Mouse (Mus musculus) layer of hippocampus, adult 9-10 months (tissue): ENCODE measurements around the gene Banp.

Experiments
- DNase-seq: peaks from one replicate; pipeline ENCODE4 v3.0.0; 2022; ENCODE audit warnings: low spot score

Gene Banp

DNA sequence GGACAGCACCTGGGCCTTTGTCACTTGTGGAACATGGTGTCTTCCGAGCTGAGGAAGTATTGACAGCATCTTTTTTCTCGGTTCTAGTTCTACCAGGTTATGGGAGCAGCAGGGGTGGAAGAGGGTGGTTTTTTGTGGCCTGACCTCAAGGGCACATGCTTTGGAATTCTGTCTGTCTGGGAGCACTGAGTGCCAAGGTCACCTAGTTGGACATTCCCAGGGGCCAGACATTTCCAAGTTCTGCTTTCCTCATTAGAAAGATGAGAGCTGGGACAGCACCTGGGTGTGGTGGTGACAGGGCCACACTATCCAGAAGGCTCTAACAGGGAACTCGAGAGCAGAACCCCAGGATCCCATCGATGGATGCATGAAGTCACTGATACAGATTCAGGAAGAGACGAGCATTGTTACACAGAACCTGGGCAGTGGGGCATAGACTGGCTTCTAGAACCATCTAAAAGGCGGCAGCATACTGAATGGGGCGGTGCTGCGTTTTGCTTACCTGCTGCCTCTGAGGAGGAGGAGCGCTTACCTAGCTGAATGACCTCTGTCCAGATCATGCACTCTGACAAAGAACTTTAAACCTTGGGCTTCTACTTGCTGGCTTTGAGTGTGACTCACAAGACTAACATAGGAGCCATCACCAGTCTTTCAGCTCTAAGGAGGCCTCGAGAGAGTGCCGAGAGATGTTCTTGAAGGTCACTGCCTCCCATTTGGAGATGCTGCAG is 31.4 kb downstream of the Banp start:
- DNase-seq: no peak

DNA sequence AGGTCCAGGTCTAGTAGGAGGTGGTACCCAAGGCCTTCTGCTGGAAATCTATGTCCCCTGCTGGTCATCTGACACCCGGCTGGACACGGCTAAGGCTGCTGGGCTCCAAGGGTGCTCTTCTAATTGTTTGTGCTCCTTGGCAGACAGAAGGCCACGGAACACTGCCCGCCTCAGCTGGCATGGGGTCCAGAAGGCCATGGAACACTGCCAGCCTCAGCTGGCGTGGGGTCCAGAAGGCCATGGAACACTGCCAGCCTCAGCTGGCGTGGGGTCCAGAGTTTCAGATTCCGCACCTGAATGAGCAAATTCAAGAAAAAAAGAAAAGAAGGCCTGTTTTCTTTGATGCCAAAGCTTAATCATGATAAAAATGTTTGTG is 32.0 kb downstream of the Banp start:
- no peak for DNase-seq

DNA sequence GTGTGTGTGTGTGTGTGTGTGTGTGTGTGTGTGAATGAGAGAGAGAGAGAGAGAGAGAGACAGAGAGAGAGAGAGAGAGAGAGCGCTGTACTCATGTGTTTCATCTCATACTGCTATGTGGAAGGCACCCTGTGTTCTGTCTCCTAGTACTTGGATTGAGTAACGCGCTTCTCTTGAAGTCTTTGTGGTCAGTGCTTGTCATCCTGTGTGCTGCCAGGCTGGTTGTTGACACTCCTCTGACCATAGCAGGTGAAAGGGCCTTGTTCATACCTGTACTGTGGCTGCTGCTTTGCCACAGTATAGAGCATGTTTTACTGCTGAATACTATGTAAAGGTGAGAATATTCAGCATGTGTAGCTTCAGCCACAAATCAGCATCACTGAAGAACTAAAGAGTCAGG is 36.1 kb downstream of the Banp start:
- DNase-seq: no peak

DNA sequence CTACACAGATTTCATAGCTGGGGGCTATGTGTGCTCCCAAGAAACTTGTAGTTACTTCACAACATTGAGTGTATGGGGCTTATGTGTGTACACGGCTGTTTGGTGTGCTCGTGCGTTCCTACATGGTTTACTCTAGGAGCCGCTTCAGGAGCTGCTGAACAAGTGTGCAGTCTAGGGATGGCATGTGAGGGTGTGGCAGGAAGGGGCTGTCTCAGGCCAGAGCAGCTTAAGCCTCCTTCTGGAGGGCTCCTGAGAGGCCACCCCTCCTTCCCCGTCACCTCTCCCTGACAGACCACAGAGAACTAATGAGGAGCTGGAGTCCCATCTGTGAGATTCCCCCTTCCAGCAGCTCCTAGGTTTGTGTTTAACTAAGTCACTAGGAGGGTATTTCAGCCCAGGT is 38.3 kb downstream of the Banp start:
- DNase-seq: no peak

DNA sequence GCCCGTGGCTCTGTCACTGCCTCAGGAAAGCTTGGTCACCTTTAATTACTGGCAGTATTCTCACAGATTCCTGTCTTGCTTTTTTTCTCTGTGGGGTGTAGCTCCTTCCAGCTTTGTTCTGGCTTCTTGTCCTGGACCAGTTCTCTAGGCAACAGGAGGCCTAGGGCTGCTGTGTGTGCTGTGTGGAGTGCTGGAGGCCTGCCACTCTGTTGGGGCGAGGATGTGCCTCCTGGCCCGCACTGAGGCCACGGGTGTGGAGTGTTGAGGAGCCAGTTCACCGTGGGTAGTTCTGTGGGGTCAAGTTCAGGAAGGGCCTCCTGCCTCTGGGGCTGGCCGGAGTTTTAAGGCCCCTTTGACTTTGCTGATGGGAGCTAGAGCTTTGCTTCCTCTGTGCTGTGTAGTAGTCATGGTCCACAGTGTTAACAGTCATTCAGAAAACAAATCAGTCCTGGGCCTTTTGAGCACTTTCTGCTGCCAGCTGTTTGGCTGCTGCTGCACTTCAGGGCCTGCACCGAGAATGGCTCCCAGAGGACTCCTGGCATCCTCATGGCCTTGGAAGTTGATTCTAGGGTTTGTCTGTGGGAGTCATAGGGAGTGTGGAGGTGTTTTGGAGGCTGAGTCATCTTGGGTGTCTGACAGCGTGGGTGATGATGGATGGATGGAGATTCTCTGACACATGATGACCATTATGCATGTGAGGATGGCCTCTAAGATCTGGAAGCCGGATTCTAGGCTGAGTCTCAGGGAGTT is 41.1 kb downstream of the Banp start:
- DNase-seq: no peak

DNA sequence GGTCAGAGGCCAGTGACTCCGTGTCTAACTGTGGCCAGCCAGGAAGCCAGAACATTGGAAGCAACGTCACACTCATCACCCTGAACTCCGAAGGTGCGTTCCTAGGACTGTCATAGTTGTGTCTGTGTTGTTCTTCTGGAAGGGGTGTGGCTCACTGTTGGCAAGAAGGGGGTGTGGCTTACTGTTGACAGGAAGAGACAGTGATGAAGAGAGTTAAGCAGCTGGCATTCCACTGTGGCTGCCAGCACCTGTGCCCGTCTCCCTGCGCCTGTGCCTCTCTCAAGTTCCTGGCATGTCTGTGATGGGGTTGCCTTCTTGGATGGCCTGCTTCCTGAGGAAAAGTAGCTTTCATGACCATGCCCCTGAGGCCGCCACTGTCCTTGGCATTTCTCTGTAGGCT is 42.1 kb downstream of the Banp start:
- DNase-seq: no peak

DNA sequence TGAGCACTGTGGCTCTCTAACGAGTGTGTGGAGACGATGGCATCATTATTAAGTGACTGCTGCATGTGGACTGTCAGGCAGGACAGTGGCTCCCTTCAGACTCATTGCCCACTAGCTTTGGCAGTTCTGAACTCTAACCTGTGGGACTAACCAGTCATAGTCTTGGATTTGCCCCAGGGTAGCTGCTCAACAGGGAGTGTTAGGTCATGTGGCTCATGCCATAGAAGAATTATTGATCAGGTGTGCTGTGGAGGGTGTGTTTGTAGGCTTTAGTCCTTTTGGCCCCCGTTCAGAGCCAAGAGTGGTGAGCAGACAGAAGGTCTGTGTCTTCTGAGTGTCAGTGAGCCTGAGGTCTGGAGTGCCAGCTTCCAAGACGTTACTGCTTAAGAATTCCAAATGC is 43.4 kb downstream of the Banp start:
- no peak for DNase-seq

DNA sequence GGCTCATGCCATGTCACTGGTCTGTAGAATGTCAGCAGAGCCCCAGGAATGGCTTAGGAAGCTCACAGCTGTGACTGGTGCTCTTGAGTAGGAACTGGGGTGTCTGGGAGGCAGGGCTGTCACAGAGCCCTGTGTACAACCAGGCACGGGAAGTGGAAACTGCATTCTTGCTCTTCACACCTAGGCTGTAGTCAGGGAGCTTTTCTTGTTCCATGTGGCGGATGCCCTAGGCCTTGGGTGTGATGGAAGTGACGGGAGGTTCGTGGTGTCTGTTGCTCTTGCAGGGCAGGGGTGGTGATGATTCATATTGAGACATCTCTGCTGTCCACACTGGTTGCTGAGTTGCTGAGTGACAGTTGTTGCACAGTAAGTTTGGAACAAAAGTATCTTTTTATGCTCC is 45.6 kb downstream of the Banp start:
- DNase-seq: no peak

DNA sequence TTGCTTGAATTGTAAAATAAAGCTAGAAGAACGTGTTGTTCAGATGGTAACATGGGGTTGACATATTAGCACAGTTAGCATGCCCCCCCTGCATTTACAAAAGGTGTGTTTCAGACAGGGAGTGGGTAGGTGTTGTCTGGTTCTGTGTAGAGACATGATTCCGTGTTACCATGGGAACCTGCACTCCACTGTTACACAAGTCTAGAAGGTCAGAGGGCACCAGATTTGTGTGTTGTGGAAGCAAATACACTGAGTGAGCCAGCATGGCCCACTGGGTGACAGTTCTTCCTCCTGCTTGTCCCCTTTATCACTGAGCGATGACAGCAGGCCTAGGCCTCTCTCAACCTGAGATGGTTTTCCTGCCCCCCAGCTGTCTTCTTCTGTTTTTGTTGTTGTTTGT is 46.3 kb downstream of the Banp start:
- no peak for DNase-seq

DNA sequence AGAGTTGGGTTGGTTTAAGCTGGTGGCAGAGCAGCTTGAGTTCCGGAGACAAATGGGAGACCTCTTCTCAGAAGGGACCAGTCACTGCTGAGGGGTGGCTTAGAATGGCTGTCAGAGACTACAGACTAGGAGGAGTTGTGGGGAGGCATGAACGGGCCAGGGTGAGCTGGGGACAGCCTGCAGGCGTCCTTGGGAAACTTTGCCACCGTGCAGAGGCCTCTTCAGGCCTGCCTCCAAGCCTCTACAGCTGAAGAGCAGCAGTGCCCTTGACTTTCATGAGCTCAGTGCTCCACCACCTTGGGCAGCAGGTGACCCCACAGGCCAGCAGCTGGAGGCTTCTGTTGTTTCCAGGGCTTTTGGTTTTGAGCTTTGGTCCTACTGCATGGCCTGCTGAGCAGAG is 49.1 kb downstream of the Banp start:
- no peak for DNase-seq

DNA sequence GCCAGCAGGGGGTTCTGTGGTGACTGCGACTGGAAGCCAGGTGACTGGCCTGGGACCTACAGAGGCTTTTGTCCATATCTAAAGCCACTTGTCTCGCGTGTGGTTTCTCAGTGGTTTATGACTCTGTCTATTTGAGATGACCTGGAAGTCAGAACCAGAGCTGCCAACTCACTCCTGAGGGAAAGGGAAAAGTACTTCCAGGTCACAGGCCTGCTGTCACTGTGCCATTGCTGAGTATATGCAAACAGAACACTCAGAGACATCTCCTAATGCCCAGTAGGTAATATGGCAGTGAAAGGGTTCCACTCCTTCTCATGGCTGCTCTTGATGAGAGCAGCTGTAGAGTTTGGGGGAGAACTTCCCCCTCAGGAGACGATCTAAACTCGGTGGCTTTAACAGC is 49.7 kb downstream of the Banp start:
- no peak for DNase-seq

DNA sequence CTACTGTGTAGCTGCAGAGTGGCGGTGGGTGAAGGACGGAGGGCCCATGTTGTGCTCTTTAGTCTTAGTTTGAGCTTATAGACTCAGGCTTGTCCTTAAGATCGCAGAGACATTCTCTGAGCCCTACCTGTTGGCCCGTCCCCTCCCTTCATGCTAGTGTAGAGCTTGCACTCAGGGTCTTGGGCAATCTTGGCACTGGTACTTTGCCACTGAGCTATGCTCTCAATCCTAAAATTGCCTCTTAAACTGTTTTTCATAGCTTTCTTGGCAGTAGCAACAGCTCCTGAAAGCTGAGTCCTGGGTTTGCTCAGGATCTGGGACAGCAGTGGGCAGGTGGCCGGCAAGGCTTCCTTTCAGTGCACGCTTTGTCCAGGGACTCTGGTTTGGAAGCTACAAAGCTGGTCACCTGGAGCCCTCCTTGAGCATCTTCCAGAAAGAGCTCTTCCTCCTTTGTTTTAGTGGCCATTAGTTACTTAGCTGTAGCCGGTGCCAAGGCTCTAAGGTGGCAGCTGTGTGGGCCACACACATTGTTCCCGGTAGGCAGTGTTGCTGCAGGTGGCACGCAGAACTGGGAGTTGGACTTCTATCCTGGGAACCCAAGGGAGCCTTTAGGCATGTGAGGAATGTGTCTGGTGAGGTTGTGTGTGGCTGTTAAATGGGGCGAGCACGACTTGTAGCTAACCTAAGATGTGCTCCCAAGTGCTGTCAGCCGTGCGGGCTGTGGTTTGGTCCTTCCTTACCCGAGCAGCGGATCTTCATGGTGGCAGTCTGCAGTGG is 52.0 kb downstream of the Banp start:
- DNase-seq: no peak

DNA sequence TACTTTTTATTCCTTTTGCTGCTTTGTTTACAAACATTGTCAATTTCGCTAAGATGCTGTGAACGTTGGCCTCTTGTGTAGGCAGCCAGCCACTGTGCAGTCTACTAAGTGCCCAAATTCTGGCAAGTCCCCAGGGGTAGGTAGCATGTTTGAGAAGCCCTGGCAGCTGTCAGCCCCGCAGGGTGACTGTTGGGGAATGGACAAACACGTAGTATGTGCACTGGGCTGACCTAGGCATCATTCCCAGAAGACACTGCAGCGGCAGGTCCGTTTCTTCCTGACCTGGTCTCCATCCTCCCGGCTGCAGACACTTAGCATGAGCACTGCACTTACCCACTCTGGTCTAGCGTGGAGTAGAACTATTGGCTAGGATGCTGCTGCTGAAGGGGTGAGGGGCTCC is 54.1 kb downstream of the Banp start:
- DNase-seq: no peak

DNA sequence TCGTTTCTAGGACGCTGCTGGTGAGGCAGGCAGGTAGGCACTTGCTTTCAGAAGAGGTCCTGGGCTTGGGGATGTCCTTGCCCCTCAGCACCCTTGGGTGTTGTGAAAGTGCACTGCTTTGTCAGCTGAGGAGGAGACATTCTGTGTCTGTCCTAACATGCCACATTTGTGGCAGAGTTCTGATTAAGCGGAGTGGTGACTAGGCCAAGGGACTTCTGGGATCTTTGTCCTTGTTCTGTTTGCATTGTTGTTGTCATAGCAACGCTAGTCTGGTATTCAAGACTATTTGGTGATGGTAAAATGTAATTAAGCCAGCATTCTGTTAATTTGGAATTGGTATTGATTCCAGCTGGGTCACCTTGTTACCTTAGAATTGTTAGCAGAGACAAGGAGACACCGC is 54.6 kb downstream of the Banp start:
- no peak for DNase-seq

DNA sequence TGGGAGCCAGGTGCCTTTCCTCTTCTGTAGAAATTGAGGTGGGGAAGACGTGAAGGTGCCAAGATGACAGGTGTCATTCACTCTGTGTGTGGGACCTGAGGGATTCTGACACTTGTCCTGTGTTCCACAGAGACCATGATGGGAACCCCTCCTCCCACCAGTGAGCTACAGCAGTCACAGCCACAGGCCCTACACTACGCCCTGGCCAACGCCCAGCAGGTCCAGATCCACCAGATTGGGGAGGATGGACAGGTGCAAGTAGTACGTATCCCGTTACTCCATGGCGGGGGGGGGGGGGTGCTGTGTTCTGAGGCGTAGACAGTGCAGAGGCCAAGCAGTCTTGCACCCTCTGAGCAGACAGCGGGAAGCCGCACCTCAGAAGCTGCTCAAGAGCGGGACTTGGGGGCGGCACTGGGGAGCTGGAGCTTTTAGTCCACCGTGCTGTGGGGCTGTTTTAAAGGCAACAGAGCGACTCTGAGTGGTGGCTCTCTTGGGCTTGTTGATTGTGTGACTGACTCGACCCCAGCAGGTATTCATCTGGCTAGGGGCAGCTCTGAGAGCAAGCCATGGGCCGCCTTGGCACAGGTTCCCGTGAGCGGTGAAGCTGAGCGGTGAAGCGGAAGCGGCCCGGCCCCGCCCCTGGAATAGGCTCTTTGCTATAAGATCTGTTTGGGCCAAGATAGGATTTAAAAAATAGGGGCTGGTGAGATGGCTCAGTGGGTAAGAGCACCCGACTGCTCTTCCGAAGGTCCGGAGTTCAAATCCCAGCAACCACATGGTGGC is 56.1 kb downstream of the Banp start:
- DNase-seq: no peak

DNA sequence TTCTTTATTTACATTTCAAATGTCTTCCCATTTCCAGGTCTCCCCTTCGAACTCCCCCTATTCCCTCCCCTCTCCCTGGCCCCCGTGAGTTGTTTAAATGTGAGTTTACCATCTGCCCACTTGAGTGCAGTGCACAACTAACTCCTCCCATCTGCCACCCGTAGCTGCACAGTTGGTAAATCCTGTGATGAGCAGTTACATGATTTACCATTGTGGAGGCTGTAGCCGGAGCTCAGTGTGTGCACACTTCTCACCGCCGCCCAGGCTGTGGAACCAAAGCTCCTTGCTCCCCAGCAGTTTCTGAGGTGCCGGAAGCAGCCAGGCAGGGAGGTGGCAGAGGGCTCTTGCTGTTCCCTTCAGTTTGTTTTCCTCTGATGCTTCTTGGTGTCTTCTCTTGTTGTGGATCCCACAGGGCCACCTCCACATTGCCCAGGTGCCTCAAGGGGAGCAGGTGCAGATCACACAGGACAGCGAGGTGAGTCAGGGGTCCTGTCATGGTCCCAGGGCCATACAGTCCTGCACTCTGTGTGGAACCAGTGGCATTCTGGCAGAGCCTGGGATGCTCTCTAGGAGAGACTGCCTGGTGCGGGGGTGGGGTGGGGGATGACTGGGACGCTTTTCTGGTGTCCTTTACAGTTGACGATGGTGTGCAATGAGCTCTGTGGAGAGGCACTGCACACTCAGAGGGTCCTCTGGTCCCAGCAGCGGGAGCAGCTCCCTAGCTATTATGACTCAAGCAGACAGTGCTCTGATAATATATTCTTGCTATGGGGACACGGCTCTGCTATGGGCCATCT is 57.3 kb downstream of the Banp start:
- no peak for DNase-seq

DNA sequence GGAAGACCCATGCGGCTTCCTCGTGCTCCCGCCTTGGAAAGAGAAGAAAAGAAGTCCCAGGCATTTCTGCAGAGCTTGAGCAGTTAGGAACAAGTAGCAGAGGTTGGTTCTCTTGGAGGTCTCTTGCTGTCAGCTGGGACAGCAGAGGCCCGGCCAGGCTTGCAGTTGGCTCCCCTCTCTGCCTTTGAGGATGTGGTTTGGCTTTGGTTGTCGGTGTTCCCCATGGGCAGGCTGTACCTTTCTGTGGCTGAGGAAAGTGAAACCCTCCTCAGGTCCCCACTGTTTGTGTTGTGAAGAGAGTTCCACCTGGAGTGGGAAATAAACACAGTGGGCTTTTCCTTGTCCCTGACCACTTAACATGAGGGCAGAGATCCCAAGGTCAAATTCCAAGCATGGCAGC is 58.8 kb downstream of the Banp start:
- DNase-seq: no peak

DNA sequence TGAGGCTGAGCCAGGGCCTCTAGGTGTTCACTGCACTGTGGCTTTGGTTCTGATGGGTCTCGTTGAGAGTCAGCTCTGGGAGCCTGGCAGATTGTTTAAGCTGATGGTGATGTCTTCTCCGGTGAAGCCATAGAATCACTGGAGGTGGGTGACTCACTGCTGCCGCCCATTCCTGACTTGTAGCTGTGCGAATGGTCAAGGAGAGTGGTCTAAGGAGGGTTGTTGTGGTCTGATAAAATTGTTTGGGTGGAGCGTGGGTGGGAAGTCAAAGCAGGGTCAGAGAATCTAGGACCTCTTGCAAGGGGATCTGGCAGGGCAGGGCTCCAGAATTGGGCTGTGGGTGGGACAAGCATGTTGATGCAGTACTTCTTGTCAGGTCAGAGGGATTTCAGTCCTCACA is 61.1 kb downstream of the Banp start:
- no peak for DNase-seq

DNA sequence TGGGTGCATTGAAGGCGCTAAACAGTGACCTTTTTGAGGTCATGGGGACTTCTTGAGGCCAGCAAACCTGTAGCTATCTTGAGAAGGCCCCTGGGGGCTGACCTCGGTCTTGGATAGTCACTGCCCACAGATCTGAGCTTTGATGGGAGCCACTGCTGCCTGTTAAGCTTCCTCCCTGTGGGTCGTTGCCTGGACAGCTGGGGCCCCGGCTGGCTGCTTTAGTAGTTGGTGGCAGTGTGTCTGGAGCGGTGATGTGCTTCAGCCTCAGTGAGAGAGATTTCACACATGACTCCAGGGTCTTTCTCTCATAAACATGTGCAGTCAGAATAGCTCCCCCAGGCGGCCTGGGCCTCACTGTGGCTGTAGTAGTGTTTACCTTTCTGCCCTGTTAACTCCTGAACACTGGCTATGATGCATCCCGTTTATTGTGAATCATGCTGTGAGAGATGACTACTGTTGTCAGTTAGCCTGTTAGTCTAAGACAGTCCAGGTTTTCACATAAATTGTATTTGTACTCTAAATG is 61.6 kb downstream of the Banp start:
- no peak for DNase-seq

DNA sequence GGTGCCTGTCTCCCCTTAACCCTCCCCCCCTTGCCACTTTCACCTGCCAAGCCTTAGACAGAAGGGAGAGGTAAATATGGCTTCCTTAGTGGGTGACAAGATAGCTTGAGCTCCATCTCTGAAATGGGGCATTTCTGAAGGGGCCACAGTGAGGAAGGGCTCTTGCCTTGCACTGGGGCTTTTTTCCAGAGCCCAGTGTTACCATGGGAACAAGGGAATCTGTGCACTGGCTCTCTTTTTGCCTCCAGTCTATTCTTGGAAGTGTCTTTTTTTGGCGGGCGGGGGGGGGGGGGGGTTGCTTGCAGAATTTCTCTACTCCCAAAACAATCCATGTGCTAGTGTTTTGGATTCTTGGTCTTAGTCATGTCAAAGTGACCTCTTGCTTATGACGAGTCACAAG is 65.1 kb downstream of the Banp start:
- DNase-seq: no peak

DNA sequence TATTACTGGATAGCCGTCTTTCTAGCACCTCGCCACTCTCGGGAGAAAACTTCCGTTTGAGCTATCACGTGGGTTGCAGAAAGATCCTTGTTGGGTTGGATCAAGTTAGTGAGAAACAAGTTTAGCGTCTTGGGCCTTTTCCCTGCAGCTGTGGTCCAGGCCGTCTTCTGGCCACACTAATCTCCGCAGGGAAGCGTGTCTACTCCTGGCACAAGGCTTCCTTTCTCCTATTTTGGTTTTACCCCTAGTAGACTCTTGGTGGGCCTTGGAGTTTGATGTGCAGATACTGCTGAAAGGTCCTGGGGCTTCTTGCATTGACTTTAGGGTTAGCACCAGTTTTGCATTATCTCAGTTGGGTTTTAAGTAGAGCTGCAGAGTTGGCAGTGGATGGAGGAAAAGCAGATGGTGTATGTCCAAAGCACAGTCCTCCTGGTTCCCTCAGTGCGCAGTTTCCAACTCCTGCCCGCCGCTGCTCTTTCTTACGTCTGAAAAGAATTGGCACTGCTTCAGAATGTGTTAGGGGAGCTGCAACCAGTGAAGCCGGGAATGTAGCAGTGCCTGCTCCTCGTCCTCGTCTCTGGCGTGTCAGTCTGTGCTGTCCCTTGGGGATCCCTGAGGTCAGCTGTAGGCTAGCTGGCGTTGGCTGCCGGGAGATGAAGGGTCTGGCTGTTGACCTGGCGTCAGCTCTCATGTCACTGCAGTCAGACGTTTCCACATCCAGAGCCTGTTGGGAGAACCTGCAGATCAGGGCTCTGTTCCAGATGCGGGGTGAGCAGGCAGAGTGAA is 68.7 kb downstream of the Banp start:
- DNase-seq: no peak
